Mouse (Mus musculus): ENCODE measurements around the gene Amh.

Amh gene

GRCm38 (mm10) chr10:80804916-80805315 is at the start of gene Amh:
Amh (plus strand) TSS chr10:80805243.
- no peak for DNase-seq (ENCODE audit: low spot score)

GRCm38 (mm10) chr10:80755291-80756015 is 49.6 kb upstream of the Amh start:
- no peak for DNase-seq (ENCODE audit: low spot score)

- DNase-seq (ENCODE audit: low spot score) = no peak
These were observed 48.9 kb upstream of the Amh start for GRCm38 (mm10) chr10:80756099-80756498.

GRCm38 (mm10) chr10:80756509-80756908 is 48.5 kb upstream of the Amh start:
- DNase-seq (ENCODE audit: low spot score) = no peak

GRCm38 (mm10) chr10:80756967-80757366 is 48.1 kb upstream of the Amh start:
- no peak for DNase-seq (ENCODE audit: low spot score)

- DNase-seq (ENCODE audit: low spot score) = peak; percentile 83
These were observed 47.3 kb upstream of the Amh start for GRCm38 (mm10) chr10:80757717-80758116.

- no peak for DNase-seq (ENCODE audit: low spot score)
These were observed 46.4 kb upstream of the Amh start for GRCm38 (mm10) chr10:80758651-80759050.

GRCm38 (mm10) chr10:80760596-80761524 is 44.2 kb upstream of the Amh start:
- DNase-seq (ENCODE audit: low spot score) = no peak

- no peak for DNase-seq (ENCODE audit: low spot score)
These were observed 43.2 kb upstream of the Amh start for GRCm38 (mm10) chr10:80761821-80762220.

- DNase-seq (ENCODE audit: low spot score) = no peak
These were observed 41.5 kb upstream of the Amh start for GRCm38 (mm10) chr10:80763502-80763901.

- no peak for DNase-seq (ENCODE audit: low spot score)
These were observed 39.3 kb upstream of the Amh start for GRCm38 (mm10) chr10:80765746-80766145.

GRCm38 (mm10) chr10:80766161-80766815 is 38.8 kb upstream of the Amh start:
- peak; percentile 51 for DNase-seq (ENCODE audit: low spot score)

GRCm38 (mm10) chr10:80768365-80768764 is 36.7 kb upstream of the Amh start:
- DNase-seq (ENCODE audit: low spot score) = no peak

- no peak for DNase-seq (ENCODE audit: low spot score)
These were observed 31.2 kb upstream of the Amh start for GRCm38 (mm10) chr10:80773816-80774215.

- peak; percentile 70 for DNase-seq (ENCODE audit: low spot score)
These were observed 30.5 kb upstream of the Amh start for GRCm38 (mm10) chr10:80774549-80774948.

GRCm38 (mm10) chr10:80774981-80775380 is 30.1 kb upstream of the Amh start:
- DNase-seq (ENCODE audit: low spot score) = no peak

- no peak for DNase-seq (ENCODE audit: low spot score)
These were observed 29.3 kb upstream of the Amh start for GRCm38 (mm10) chr10:80775731-80776130.

- DNase-seq (ENCODE audit: low spot score) = no peak
These were observed 28.6 kb upstream of the Amh start for GRCm38 (mm10) chr10:80776358-80776869.

GRCm38 (mm10) chr10:80777123-80777522 is 27.9 kb upstream of the Amh start:
- DNase-seq (ENCODE audit: low spot score) = no peak

- DNase-seq (ENCODE audit: low spot score) = no peak
These were observed 25.5 kb upstream of the Amh start for GRCm38 (mm10) chr10:80779565-80779964.

GRCm38 (mm10) chr10:80784302-80784701 is 20.7 kb upstream of the Amh start:
- DNase-seq (ENCODE audit: low spot score) = no peak

GRCm38 (mm10) chr10:80784871-80785270 is 20.2 kb upstream of the Amh start:
- no peak for DNase-seq (ENCODE audit: low spot score)

All from lung, postnatal 25 days (tissue).